Mouse (Mus musculus) thymus, adult 2 months (tissue): ENCODE data around the gene 1810043G02Rik. TPM values are rescaled to one million over a fixed set of nuclear protein-coding genes. Genes with fewer than 3 reads are reported as not detected.

Source experiments
- DNase-seq: peaks from one replicate; pipeline ENCODE4 v3.0.0; 2021
- H3K27ac ChIP-seq: fragments of 200-500 bp; 2 replicates; pipeline ENCODE4 v1.5.1; 2012; ENCODE audit warnings: low read length, control low read depth; ENCODE audit not compliant: control insufficient read depth, insufficient read depth
- H3K27me3 ChIP-seq: fragments of 200-500 bp; 2 replicates; pipeline ENCODE4 v1.6.1; 2012; ENCODE audit warnings: mild to moderate bottlenecking, low read length, moderate library complexity, mixed read lengths; ENCODE audit not compliant: control insufficient read depth, insufficient read depth
- H3K36me3 ChIP-seq: fragments of 200-500 bp; 2 replicates; pipeline ENCODE4 v1.6.1; 2012; ENCODE audit warnings: mild to moderate bottlenecking, low read length, moderate library complexity; ENCODE audit not compliant: control insufficient read depth, insufficient read depth
- H3K4me1 ChIP-seq: fragments of 200-500 bp; replicated peaks from 2 replicates; pipeline ENCODE4 v1.6.1; 2012; ENCODE audit warnings: low read length; ENCODE audit not compliant: control insufficient read depth, insufficient read depth
- H3K4me3 ChIP-seq: fragments of 200-500 bp; 2 replicates; pipeline ENCODE4 v1.5.1; 2012; ENCODE audit warnings: mild to moderate bottlenecking, low read length, control low read depth, moderate library complexity; ENCODE audit not compliant: control insufficient read depth, insufficient read depth
- CTCF ChIP-seq: fragments of 200-500 bp; IDR thresholded peaks from 2 replicates; pipeline ENCODE4 v1.5.1; 2012; ENCODE audit warnings: mild to moderate bottlenecking, control low read depth, low read length, moderate library complexity, borderline replicate concordance; ENCODE audit not compliant: control insufficient read depth, poor library complexity, insufficient read depth; ENCODE audit errors: extremely low read depth
- POLR2A ChIP-seq: fragments of 200-500 bp; IDR thresholded peaks from 2 replicates; pipeline ENCODE4 v1.6.1; 2012; ENCODE audit warnings: mild to moderate bottlenecking, low read length, control low read depth, moderate library complexity; ENCODE audit not compliant: control insufficient read depth, poor library complexity, insufficient read depth; ENCODE audit errors: extremely low read depth
- WGBS: fragments of 180-500 bp; shearing (Covaris S2); methylation state at CpG from one replicate; pipeline ENCODE4 v1.1.7; 2018; 5-methylcytosine and 5-hydroxymethylcytosine counted together
- polyA plus RNA-seq: library from polyadenylated mRNA; depleted of rRNA; stranded (reverse); fragments of >200 nt; gene quantifications from 2 replicates; pipeline ENCODE4 v1.2.3, GENCODE M21; 2012; rRNA removed

The 1810043G02Rik gene
- polyA plus RNA-seq, 1 experiment, result 49.5 TPM

DNA sequence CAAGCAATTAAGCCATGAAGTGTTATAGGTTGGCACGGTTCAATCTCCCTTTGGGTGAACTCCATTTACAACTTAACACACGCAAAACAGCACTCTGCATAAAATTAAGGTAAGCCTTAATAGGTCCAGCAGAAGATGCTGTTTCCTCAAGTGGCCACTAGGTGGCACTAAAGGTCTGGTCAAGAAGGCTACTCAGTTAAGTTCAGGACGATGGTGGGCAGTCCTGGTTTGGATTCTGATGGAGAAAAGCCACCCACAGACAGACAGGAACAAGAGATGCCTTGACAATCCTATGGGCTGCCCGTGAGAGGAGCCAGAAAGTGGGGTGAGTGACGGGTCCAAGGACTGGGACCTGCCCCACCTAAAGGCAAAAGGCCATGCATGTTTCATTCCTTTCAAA, 49.8 kb downstream of the 1810043G02Rik start:
- 6% methylated on average over 5 of the region's 5 CpGs for WGBS
- no peaks in the 10 kb centered on the region for H3K4me1 ChIP-seq
- no peak overlapping the region for H3K4me3 ChIP-seq
- H3K36me3 ChIP-seq, result no peaks in the 10 kb centered on the region
- TF ChIP-seq CTCF (no peak), POLR2A (no peak)
- no peak overlapping the region for H3K27ac ChIP-seq
- DNase-seq, result peak; percentile 63
- H3K27me3 ChIP-seq, result no peaks in the 10 kb centered on the region

DNA sequence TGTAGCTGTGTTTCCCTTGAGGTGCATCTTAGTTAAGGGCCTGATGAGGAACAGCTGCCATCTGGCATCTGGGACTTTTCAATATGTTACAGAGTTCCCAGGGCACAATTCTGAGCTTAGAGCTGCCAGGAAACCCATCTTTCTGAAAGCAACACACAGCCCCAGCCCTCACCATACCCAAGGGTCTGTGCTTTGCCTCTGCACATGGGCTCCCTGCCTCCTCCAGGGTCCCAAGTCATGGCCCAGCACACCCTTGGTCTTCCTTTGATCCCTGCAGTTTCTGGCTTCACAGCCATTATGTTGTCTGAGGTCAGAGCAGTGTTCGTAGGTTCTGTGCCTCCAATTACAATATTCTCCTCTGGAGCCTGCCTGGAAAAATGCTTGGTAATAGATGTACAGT, 50.8 kb downstream of the 1810043G02Rik start:
- TF ChIP-seq POLR2A (no peak), CTCF (no peak)
- Histone ChIP-seq H3K4me1 (no peaks in the 10 kb centered on the region), H3K27ac (no peak overlapping the region), H3K27me3 (no peaks in the 10 kb centered on the region), H3K4me3 (no peak overlapping the region), H3K36me3 (no peaks in the 10 kb centered on the region)
- WGBS, result 96% methylated on average over 1 of the region's 1 CpGs
- no peak for DNase-seq

DNA sequence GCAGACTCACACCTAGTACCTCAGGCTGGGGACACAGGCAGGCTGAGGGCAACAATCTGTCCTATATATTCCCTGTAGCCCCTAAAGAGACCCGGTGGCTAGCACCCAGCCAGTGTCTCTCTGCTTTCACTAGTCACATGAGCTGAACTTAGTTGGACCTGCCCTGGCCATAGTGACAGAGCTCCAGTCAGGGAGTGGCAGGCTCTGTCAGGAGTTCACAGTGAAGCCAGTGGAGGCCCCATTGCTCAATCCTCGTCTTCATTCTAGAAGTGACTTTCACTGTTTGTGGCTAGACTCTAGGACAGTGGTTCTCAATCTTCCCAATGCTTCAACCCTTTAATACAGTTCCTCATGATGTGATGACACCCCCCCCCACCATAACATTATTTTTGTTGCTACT, 53.7 kb downstream of the 1810043G02Rik start:
- TF ChIP-seq POLR2A (no peak), CTCF (no peak)
- Histone ChIP-seq H3K27me3 (no peaks in the 10 kb centered on the region), H3K27ac (no peak overlapping the region), H3K4me3 (no peak overlapping the region), H3K36me3 (no peaks in the 10 kb centered on the region), H3K4me1 (no peaks in the 10 kb centered on the region)
- WGBS, result 81% methylated on average over 2 of the region's 2 CpGs
- no peak for DNase-seq

Other genes with a start within 250 kb of the 1810043G02Rik start
- gene Gm18596, start 235.9 kb upstream of the 1810043G02Rik start, polyA plus RNA-seq, result not detected in 2 replicates
- gene Gm9736, start 227.2 kb upstream of the 1810043G02Rik start, polyA plus RNA-seq, result not detected in 2 replicates
- not detected in 2 replicates for gene Gm3233, start 218.8 kb upstream of the 1810043G02Rik start, polyA plus RNA-seq
- gene Gm3238, start 207.2 kb upstream of the 1810043G02Rik start, polyA plus RNA-seq, result not detected in 2 replicates
- not detected in 2 replicates for gene Gm7138, start 201.6 kb upstream of the 1810043G02Rik start, polyA plus RNA-seq
- gene Gm3250, start 196.0 kb upstream of the 1810043G02Rik start, polyA plus RNA-seq, result not detected in 2 replicates
- not detected in 2 replicates for gene Gm7137, start 190.3 kb upstream of the 1810043G02Rik start, polyA plus RNA-seq
- not detected in 2 replicates for gene Gm9639, start 183.4 kb upstream of the 1810043G02Rik start, polyA plus RNA-seq
- not detected in 2 replicates for gene Gm19668, start 179.4 kb upstream of the 1810043G02Rik start, polyA plus RNA-seq
- gene Gm9507, start 166.7 kb upstream of the 1810043G02Rik start, polyA plus RNA-seq, result not detected in 2 replicates
- gene Gm2696, start 163.8 kb upstream of the 1810043G02Rik start, polyA plus RNA-seq, result not detected in 2 replicates
- not detected in 2 replicates for gene Krtap10-4, start 151.4 kb upstream of the 1810043G02Rik start, polyA plus RNA-seq
- 0.12 TPM in 1 of 2 replicates, not detected in the other for gene Krtap10-10, start 142.6 kb upstream of the 1810043G02Rik start, polyA plus RNA-seq
- 0.36 TPM in 1 of 2 replicates, not detected in the other for gene Gm36176, start 131.7 kb upstream of the 1810043G02Rik start, polyA plus RNA-seq
- not detected in 2 replicates for gene Gm10318, start 125.7 kb upstream of the 1810043G02Rik start, polyA plus RNA-seq
- gene Gm3285, start 116.5 kb upstream of the 1810043G02Rik start, polyA plus RNA-seq, result 0.24 and 0.27 TPM in 2 replicates
- gene Lrrc3, start 76.0 kb upstream of the 1810043G02Rik start, polyA plus RNA-seq, result 1.1 and 1.9 TPM in 2 replicates
- gene Trpm2, start 8.0 kb upstream of the 1810043G02Rik start, polyA plus RNA-seq, result 16.4 and 21.0 TPM in 2 replicates
- gene Pfkl, start 31.6 kb downstream of the 1810043G02Rik start, polyA plus RNA-seq, result 81.2 and 93.7 TPM in 2 replicates
- 0.93 and 1.8 TPM in 2 replicates for gene Dnmt3l, start 63.4 kb downstream of the 1810043G02Rik start, polyA plus RNA-seq
- 84.0 and 93.7 TPM in 2 replicates for gene Aire, start 65.1 kb downstream of the 1810043G02Rik start, polyA plus RNA-seq
- gene Icosl, start 90.8 kb downstream of the 1810043G02Rik start, polyA plus RNA-seq, result 23.1 and 26.5 TPM in 2 replicates
- 148 and 156 TPM in 2 replicates for gene D10Jhu81e, start 191.3 kb downstream of the 1810043G02Rik start, polyA plus RNA-seq
- gene Pwp2, start 206.6 kb downstream of the 1810043G02Rik start, polyA plus RNA-seq, result 16.4 and 17.1 TPM in 2 replicates